Mouse (Mus musculus) lung, adult 2 months (tissue): ENCODE data around the gene Uba52.

Experiments used
- CTCF ChIP-seq: fragments of 200-500 bp; IDR thresholded peaks from 2 replicates; pipeline ENCODE4 v1.5.1; 2011; ENCODE audit warnings: mild to moderate bottlenecking, low read length, control low read depth; ENCODE audit not compliant: insufficient read depth
- POLR2A ChIP-seq: fragments of 200-500 bp; IDR thresholded peaks from 2 replicates; pipeline ENCODE4 v1.6.1; 2011; ENCODE audit warnings: low read depth, mild to moderate bottlenecking, control low read depth, low read length, borderline replicate concordance; ENCODE audit errors: extremely low read depth

DNA sequence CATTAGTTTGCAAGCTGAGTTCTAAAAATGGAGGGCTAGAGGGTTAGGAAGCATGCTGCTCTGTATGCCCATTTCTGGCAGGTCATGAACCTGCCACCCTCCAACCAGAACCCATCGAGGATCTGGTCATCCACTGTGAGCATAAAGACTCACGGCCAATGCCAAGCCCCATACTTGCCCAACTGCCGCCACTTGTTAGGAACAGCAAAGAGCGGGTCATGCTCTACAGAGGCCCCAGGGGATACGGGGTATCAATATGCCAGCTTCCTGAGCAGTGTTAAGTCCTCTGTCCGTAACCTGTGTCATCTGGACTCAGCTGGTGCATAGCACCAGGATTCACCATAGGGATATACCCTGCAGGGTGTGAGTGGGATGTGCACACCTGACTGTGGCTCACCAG lies 46.4 kb downstream of the Uba52 start:
- TF ChIP-seq CTCF (no peak), POLR2A (no peak)
